Mouse (Mus musculus) retina, postnatal 1 day (tissue): Measurements from ENCODE around the gene Dpep3.

Experiments
- DNase-seq: peaks from one replicate; pipeline ENCODE4 v3.0.0-alpha.2; 2012

The Dpep3 gene

DNA sequence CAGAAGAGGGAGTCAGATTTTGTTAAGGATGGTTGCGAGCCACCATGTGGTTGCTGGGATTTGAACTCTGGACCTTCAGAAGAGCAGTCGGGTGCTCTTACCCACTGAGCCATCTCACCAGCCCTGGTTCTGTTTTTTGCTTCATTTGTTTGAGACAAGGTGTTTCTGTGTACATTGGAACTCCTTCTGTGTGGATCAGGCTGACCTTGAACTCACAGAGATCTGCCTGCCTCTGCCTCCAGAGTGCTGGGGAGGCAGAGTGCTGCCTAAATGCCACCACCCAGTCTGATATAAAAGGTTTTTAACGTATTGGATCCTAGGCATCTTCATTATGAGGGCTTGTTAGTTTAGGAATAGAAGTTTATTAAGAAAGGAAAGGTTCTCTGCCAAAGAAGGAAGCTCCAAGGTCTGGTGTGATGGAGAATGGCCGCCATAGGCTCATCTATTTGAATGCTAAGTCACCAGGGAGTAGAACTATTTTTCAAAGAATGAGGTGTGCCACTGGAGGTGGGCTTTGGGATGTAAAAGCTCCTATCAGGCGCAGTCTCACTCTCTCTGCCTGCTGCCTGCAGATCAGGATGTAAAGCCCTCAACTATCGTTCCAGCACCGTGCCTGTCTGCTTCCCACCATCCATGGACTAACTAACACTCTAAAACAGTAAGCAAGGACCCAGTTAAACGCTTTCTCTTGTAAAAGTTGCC is 8.1 kb downstream of the Dpep3 start:
- no peak for DNase-seq

DNA sequence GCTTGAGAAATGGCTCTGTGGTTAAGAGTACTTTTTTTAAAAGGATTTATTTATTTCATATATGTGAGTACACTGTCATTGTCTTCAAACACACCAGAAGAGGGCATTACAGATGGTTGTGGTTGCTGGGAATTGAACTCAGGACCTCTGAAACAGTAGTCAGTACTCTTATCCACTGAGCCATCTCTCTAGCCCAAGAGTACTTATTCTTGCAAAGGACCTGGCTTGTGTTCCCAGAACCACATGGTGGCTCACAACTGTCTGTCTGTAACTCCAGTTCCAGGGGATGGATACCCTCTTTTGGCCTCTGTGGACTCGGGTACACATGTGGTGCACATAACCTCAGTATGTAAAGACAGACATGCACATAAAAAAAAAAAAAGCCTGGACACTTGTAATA is 9.9 kb downstream of the Dpep3 start:
- no peak for DNase-seq

DNA sequence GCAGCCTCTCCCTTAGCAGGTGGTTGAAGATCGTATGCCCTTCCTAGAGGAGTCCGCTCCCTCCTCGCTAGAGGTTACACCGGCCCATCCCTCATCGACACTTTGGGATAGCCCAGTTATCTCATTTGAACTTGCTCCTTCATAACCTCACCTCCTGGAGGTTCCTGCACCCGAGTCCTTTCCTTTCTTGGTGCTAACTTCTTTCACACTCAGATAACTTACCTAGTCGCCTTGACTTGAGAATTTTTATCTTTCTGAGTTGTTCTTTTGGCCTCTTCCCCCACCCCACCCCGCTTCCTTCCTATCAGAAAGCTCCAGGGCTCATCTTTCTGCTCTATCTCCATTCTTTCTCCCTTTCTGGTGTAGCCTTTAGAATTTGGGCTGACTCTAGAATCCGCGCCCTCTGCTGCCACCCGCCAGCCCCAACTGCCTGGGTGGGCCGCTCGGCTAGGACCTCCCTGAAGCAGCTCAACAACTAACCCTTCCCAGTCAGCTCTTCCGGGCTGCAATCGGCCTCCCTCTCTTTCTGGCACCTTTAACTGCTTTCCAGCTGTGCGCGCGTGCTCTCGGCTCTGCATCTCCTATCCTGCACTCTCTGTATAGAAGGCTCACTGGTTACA is 12.4 kb downstream of the Dpep3 start:
- peak; percentile 66 for DNase-seq

DNA sequence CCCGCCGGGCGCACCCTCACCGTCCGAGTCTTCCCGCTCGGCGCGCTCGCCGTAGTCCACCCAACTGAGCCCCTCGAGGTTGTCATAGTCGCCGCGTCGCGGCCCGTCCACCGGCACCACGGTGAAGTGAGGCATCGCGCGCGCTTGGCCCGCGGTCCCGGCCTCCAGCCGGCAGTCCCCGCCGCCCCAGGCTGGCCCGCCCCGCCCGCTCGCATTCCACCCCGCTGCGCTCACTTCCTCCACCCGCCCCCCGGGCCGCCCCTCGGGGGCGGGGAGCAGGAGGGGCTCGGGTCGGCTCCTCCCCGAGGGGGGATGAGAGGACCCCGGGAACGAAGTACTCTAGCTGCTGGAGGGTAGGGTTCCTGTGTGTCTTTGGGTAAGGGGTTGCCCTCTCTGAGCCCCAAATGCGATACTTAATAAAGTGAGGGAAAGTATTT is 13.3 kb downstream of the Dpep3 start, which contains the start of gene Slc12a4:
Slc12a4 (minus strand) TSS at position 193 of the 437 bp plus-strand sequence.
- peak; percentile 89 for DNase-seq

DNA sequence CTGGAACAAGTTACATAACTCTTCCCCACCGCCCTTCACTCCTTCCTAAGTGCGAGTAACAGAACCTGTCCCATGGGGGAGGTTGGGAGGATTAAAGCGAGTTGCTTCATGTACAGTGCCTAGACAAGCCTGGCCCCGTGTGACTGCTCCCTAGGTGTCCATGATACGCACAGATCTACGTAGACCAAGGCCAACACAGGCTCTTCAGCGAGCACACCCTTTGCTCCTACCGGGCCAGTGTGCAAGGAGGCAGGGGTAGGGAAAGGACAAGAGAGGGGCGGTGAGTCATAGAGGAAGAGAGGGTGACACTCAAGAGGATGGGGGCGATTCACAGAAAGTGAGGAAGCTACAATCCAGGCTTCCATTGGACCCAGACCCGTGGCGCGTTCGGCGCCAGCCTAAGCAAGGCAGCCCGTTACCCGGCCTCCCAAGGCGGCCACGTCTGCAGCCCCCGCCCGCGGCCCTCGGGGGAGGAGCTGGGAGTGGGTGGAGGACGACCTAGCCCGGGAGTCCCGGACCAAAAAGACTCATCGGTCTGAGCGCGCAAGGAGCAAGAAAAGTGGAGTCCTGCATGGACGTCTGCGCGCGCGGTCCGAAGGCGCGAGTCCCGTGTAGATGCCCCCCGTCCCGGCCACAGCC is 13.8 kb downstream of the Dpep3 start:
- no peak for DNase-seq

DNA sequence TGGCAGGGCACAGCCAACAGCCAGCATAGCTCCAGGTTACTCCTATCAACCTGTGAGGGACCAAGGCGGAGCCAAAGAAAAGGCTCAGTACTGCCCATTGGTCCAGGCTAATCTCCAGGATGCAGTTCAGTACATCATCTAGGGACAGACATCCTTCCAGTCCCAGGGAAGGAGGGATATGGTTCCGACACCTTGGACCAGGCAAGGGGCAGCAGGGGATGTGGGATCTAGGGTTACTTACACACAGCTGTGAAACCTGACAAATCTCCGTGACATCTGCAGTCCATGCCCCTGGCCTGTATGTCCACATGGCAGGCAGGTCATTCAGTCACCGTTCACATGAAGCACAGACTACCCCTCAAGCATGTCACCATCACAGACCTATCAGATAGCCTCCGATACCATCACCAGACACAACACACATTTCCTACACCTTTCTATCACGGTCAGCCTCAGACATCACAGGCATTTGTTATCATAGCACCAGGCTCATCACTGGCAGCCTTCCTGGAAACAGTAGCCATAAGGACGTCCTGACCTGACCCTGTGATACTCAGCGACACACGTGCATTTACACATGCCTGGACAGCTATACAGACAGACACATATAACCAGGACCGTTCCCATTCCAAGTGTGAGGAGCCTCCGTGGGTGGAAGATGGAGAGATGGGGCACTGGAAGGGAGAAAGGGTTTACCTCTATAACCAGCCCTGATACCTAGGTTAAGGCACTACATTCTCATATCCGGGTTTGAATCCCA is 14.5 kb downstream of the Dpep3 start:
- no peak for DNase-seq

DNA sequence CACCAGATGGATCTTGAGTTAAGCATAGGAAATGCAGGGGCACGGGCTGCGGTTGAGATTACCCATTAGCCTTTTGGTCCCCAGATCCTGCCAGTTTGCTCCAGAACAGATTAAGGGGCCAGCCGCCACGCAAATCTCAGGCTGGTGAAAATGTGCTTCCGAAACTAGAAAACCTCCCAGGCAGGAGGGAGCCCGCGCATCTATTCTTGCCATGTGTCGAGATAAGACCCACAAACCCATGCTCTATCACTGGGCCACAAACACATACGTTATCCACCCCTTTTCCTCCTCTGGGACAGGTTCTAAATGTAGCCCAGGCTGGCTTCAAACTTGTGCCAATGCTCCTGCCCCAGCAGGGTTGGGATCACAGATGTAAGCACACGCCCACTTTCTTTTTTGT is 17.7 kb downstream of the Dpep3 start:
- DNase-seq = peak; percentile 12

DNA sequence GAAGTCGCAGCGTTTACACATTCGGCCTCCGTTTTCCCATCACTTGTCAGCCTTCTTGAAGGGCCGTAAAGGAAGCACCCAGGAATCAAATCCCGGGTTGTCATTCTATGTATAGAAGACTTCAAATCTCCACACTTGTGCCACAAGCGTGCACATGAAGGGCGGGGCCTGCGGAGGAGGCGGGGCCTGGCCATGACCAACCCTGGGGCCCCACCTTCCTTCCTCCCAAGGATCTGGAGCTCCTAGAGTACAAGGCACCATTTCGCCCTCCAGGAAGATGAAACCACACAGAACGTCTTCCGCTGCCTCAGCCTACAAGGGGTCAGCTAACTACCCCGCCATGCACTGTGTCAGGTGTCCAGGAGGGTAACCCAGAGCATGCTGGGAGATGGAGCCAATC is 18.1 kb downstream of the Dpep3 start:
- no peak for DNase-seq

DNA sequence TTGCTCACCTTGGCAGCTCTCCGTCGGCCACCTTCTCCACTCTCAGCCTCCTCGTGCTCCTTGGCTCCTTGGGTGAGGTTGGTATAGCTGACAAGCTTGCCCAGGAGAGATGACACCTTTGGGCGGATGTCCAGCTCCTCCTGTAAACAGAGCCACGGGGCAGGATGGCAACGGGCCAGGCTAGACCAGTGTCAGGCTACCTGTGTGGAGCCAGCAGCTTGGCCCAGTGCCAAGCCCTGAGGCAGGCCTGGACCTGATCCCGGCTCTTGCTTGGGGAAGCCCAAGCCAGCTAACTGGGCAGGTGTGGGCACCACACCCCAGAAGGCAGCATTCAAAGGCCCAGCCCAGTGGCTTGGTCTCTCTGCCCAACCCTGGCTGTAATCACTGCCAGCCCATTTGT is 19.9 kb downstream of the Dpep3 start:
- no peak for DNase-seq

DNA sequence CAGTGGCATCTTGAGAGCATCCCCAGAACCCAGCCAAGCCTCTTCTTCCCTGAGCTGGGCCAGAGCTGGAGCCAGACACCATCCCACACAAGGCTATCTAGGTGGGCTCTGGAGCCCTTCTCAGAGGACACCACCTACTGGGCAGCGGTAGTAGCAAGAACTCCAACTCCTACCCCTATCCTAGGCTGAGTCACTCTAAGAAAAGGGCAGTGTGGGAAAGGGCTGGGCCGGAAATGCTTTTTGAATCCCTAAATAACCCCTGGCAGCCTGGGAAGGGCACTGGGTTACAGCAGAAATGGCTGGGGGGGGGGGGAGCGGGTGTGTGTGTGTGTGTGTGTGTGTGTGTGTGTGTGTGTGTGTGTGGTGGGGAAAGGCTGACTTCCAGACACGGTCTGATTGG is 21.4 kb downstream of the Dpep3 start:
- no peak for DNase-seq

DNA sequence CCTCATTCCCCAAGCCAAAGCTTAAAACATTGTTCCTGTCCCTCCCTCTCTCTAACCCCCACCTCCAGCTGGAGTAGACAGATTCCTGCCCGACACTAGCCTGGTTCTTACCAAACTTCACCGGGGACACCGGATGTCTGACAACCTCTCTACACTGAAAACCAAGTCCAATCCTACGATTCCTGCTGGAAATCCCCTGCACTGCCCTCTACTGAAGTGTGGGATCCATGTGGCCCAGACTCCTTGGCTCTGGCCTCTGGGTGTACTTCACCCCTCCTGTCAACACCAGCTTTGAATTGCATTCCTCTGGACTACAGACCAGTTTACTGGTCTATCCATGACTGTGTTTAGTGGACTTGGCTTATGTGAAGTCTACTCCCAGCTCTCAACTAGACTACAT is 22.7 kb downstream of the Dpep3 start:
- no peak for DNase-seq

DNA sequence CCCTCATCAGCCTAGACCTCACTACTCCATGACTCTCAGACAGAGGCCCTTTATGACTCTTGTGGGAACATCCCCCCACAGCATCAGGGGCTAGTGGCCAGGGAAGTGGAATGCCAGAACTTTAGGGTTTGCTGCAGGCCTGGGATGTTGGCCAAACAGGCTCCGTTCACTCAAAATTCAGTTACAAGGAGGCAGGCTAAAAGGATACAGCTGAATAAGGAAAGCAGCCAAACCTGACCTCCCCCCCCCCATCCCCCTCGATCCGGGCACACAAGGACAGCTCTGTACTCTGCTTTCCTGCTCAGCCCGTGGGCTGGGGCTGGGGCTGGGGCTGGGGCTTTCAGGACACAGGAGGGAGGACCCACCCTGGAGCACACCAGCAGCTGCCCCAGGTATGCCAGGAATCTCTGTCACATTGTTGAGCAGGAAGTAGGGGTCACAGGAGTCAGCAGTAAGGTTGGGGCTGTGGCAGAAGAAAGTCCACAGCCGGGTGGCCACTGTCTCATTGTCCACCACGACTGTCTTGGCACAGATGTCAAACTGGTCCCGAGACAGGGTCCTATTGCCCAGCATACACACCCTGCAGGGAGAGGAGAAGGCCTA is 28.1 kb downstream of the Dpep3 start:
- DNase-seq = no peak

DNA sequence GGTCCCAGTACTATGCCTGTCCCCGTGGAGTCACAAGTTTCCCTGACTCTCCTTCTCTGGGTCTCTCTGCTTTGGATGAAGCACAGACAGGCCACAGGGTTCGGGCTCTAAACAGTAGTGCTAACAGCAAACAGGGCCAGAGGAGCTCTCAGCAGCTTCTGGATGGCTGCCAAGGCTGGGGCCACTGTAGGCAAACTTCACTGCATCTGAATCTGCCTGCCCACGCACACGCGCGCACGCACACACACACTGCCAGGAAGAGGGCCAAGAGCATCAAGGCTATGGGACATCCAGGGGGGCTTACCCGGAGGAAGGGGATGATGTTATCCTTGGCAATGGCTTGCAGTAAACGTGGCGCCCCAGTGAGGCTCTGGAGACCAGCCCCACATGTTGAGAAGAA is 29.9 kb downstream of the Dpep3 start:
- peak; percentile 29 for DNase-seq

DNA sequence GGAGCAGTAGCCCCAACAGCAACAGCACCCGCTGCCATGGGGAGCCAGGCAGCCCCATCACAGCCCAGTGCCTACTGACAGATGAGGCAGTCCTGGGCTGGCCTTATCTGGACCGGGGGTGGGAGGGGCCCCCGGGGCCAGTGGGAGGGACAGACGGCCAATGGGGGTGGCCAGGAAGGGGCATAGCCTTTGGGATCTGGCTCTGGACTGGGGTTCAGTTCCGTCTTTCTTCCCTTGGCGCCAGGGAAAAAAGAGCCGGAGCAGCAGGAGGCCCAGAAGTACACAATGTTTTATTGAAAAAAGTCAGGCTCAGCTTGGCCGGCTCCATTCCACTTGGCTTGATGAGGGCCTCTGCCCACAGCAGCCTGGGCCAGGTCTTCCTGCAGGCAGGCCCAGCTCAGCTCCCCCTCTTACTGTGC is 35.9 kb downstream of the Dpep3 start, which contains the start of gene Lcat:
Lcat (minus strand) TSS at position 62 of the 419 bp plus-strand sequence.
- DNase-seq = no peak

DNA sequence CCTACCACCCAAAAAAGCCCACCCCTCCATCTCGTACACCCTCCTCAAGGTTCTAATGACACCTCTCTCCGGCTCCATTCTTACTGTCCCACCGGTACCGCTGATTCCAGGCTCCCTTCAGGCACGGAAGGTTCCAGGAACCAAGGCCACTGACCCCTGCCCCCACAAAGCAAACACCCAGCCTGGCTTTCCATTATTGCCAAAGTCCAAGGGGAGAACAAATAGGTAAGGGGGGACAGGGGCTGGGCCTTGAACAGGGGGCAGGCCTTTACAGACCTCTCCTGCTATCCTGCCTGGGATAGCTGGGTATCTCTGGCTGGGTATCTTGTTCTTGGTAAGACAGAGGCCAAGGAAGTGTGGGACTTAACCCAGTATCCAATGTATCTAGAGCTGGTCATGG is 36.7 kb downstream of the Dpep3 start:
- no peak for DNase-seq

DNA sequence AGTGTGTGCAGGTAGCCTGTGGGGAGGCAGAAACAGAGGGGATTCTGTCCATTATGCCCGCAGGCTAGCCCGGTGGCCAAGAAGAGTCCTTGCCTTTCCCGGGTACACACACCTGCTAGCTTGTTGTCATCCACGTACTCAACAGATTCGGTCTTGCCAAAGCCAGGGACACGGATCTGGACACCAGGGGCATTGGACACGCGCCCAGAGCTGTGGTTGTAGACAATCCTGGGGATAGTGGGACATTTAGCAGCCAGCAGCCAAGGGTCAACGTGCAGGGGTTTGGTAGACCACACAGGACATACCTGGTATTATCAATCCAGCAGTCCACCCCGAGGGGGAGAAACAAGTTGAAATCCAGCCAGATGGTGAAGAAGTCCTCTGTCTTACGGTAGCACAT is 37.2 kb downstream of the Dpep3 start:
- DNase-seq = no peak

DNA sequence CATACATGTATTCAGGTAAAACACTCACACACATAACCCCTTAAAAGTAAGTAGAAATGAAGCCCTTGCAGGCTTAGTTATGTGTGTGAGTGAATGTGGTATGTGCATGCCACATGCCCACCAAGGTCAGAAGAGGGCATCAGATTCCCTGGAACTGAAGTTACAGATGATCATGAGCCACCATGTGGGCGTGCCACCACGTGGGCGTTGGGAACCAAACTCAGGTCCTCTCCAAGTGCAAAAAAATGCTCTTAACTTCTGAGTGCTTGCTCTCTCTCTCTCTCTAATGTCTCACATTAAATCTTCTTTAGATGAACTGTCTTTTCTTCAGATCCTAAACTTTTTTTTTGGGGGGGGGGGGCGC is 40.9 kb downstream of the Dpep3 start, which contains the start of gene Psmb10:
Psmb10 (minus strand) TSS at position 139 of the 364 bp plus-strand sequence.
- DNase-seq = peak; percentile 26

DNA sequence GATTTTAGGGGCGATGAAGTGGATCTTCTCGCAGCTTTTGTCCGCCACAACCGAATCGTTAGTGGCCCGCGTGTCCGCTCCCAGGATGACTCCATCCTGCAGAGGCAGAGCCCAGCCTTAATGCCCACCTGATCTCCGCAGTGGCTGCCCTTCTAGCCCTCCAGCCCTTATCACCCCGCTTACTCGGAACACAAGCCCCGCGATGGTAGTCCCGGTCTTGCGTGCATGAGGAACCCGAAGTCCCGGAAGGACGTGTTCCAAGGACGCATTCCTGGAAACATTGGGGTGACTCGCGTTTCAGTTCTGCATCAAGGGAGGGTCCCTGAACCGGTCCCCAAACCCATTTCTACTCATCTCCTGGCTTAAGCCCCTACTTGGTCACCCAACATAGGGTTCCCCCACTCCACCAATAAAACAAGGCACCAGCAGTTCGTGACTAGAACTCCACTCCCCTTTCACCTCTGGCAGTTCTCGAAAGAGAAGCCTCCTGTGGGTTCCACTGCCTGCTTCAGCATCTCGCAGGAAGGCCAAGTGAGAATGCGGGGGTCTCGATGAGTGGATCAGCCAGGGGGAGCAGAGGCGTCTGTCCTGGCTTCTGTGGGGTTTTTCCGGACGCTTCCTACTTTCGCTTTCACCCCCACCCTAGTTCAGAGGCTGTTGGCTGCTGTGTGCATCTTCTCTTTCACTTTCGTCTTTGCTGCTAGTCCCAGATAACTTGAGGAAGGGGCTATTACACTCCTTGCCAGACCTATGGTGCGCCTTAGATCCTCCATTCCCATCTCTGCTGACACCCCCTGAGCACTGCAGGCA is 41.5 kb downstream of the Dpep3 start:
- DNase-seq = peak; percentile 34

DNA sequence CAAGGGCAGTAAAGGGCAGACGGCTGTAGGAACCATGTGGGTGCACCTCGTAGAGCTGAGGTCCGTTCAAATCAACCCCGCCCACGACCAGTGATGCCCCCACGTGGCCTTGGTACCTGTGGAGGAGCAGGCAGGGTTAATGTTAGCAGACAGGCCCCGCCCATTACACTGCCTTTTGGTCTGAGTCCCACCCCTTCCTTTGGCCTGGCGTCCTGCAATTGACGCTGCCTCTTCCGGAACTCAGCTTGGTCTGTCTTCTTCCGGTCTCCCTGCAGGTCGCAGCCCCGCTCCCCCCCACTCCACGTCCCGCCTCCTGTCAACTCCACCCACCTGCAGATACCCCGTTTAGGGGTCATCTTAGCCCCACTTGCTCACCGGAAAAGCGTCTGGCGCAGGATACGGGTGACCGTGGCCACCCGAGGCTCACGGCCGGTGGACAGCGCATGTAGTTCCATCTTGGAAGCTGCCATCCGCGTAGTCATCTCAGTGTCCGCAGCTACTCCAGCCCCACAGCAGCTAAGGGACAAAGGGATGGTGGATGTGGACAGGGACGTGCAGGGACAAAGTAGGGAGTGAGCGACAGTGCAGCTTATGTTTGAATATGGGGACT is 42.3 kb downstream of the Dpep3 start:
- DNase-seq = peak; percentile 94

DNA sequence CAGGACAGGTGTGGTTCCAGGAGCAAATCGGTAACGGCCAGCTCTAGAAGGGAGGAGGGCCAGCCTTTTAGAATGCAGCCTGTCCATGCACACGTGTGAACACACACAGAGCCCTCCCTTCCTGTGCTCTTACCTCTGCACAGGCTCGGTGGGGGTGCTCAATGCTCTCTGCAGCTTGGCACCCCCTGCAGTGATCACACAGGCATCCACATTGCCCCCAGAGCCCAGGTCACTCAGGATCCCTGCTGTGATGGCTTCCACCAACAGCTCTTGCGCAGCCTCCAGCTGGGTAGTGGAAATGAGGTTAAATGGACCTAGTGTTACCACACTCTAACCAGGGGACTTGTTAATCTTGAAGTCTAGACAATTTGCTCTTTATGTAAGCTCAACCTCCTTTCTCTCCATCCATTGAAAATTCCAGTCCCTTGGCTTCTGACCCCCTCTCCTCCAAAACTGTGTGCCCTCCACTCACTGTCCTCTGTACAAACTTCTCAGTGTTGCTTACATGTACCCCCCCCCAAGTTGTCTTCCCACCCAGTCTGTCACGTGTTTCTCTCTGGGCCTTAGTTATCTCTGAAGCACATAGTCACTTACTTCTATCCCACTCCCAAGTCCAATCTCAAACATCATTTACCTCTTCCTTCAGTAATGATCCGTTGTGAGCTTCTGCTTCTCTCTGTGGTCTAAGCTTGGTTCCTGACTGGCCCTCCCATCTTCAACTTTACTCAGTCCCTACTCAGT is 43.2 kb downstream of the Dpep3 start:
- peak; percentile 18 for DNase-seq

DNA sequence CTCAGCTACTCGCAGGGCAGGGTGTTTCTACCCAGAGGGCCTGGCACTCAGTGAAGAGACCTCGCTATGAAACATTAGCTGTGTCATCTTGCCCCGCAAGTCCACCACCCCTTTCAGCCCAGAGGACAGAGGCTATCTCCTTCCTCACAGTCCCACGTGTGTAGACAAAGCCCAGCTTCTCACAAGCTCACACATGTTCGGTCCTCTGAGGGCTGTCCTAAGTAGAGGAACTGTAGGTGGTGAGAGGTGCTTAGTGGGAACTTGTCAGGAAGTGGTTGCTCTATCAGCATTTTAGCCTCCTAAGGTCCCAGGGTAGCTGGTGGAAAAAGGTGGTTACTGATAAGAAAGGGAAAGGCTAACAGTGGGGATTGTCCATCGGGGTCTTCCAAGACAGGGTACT is 44.1 kb downstream of the Dpep3 start:
- DNase-seq = no peak
